Mouse (Mus musculus): ENCODE measurements around the gene Gm20683. TPM values are rescaled to one million over a fixed set of nuclear protein-coding genes. Genes with fewer than 3 reads are reported as not detected.

Gene Gm20683
- polyA plus RNA-seq, 1 experiment from 2014 or later: 3.0 TPM

GRCm38 (mm10) chr17:25796211-25796771 lies 45.3 kb downstream of the Gm20683 start:
- Histone ChIP-seq H3K9ac (peak overlapping the region; percentile 65), H3K36me3 (0 out of 2 replicates have a peak, but pooled peaks cover 3% of the 10 kb centered on the region), H3K27me3 (peaks cover 4% of the 10 kb centered on the region), H3K4me3 (replicated peaks) (peak overlapping the region; percentile 67), H3K4me2 (peak overlapping the region; percentile 93), H3K27ac (peak overlapping the region; percentile 56), H3K4me1 (peaks cover 53% of the 10 kb centered on the region), H3K9me3 (replicated peaks) (no peaks in the 10 kb centered on the region)
- WGBS: 1% methylated on average over 37 of the region's 37 CpGs
- ATAC-seq (replicated peaks; ENCODE audit: low FRiP score): 0 out of 2 replicates have a peak, but pooled peaks have one; percentile 8

GRCm38 (mm10) chr17:25795609-25796092 lies 45.9 kb downstream of the Gm20683 start, which contains the start of gene AC134908.4:
Gene AC134908.4, minus strand, starts transcription at chr17:25795659.
- Histone ChIP-seq H3K4me2 (peak within 1 kb of the TSS; percentile 93), H3K27me3 (0 out of 2 replicates have a peak, but pooled peaks cover 3% of the 10 kb centered on the region), H3K4me1 (peaks cover 60% of the 10 kb centered on the region), H3K4me3 (replicated peaks) (peak within 1 kb of the TSS; percentile 67), H3K27ac (peak within 1 kb of the TSS; percentile 56), H3K9me3 (replicated peaks) (no peaks in the 10 kb centered on the region), H3K9ac (peak within 1 kb of the TSS; percentile 65), H3K36me3 (0 out of 2 replicates have a peak, but pooled peaks cover 5% of the 10 kb centered on the region)
- peak; percentile 34 for ATAC-seq (replicated peaks; ENCODE audit: low FRiP score)
- WGBS: 11% methylated on average over 6 of the region's 6 CpGs

- Histone ChIP-seq H3K36me3 (peaks cover 9% of the 10 kb centered on the region; the same call in 1 of the 2 replicates), H3K4me3 (replicated peaks) (peak overlapping the region; percentile 67), H3K27me3 (0 out of 2 replicates have a peak, but pooled peaks cover 3% of the 10 kb centered on the region), H3K27ac (peak overlapping the region; percentile 18; the same call in 1 of the 2 replicates), H3K4me1 (peaks cover 63% of the 10 kb centered on the region), H3K9me3 (replicated peaks) (no peaks in the 10 kb centered on the region), H3K9ac (no peak overlapping the region; the same call in 1 of the 2 replicates), H3K4me2 (peak overlapping the region; percentile 93)
- WGBS: 80% methylated on average over 17 of the region's 17 CpGs
- ATAC-seq (replicated peaks; ENCODE audit: low FRiP score): no peak
These were observed 46.6 kb downstream of the Gm20683 start for GRCm38 (mm10) chr17:25794998-25795397.

GRCm38 (mm10) chr17:25794197-25794596 lies 47.4 kb downstream of the Gm20683 start:
- H3K4me3 ChIP-seq (replicated peaks): no peak overlapping the region
- H3K4me2 ChIP-seq: 0 out of 2 replicates have a peak overlapping the region, but pooled peaks have one; percentile 1
- H3K9me3 ChIP-seq (replicated peaks): no peaks in the 10 kb centered on the region
- no peak for ATAC-seq (replicated peaks; ENCODE audit: low FRiP score)
- H3K27ac ChIP-seq: 0 out of 2 replicates have a peak overlapping the region, but pooled peaks have one; percentile 29
- H3K9ac ChIP-seq: no peak overlapping the region
- H3K36me3 ChIP-seq: peaks cover 17% of the 10 kb centered on the region
- peaks cover 63% of the 10 kb centered on the region for H3K4me1 ChIP-seq
- 78% methylated on average over 13 of the region's 13 CpGs for WGBS
- 0 out of 2 replicates have a peak, but pooled peaks cover 3% of the 10 kb centered on the region for H3K27me3 ChIP-seq

GRCm38 (mm10) chr17:25792615-25793014 lies 48.9 kb downstream of the Gm20683 start, which contains the start of gene Fam173a:
Gene Fam173a, minus strand, starts transcription at chr17:25792901.
- 0% methylated on average over 14 of the region's 14 CpGs for WGBS

GRCm38 (mm10) chr17:25791843-25792527 lies 49.6 kb downstream of the Gm20683 start:
- Histone ChIP-seq H3K9me3 (replicated peaks) (no peaks in the 10 kb centered on the region), H3K27ac (peak overlapping the region; percentile 98), H3K4me1 (peaks cover 55% of the 10 kb centered on the region), H3K9ac (peak overlapping the region; percentile 73), H3K4me3 (replicated peaks) (peak overlapping the region; percentile 78), H3K36me3 (peaks cover 38% of the 10 kb centered on the region), H3K27me3 (no peaks in the 10 kb centered on the region), H3K4me2 (peak overlapping the region; percentile 79)
- under 1% methylated on average over 45 of the region's 45 CpGs for WGBS
- peak; percentile 49 for ATAC-seq (replicated peaks; ENCODE audit: low FRiP score)

More at GRCm38 (mm10) chr17:25792615-25793014, 48.9 kb downstream of the Gm20683 start, which contains the start of gene Fam173a:
- Histone ChIP-seq H3K4me2 (peak within 1 kb of the TSS; percentile 79), H3K27ac (peak within 1 kb of the TSS; percentile 98), H3K4me1 (peaks cover 61% of the 10 kb centered on the region), H3K9ac (peak within 1 kb of the TSS; percentile 73), H3K36me3 (peaks cover 31% of the 10 kb centered on the region), H3K9me3 (replicated peaks) (no peaks in the 10 kb centered on the region), H3K27me3 (no peaks in the 10 kb centered on the region), H3K4me3 (replicated peaks) (peak within 1 kb of the TSS; percentile 78)
- ATAC-seq (replicated peaks; ENCODE audit: low FRiP score): peak; percentile 59; the same call in 1 of the 2 replicates

- 25% methylated on average over 19 of the region's 19 CpGs for WGBS
- no peak; the same call in 1 of the 2 replicates for ATAC-seq (replicated peaks; ENCODE audit: low FRiP score)
- peaks cover 40% of the 10 kb centered on the region for H3K36me3 ChIP-seq
These were observed 50.2 kb downstream of the Gm20683 start for GRCm38 (mm10) chr17:25791320-25791842.

GRCm38 (mm10) chr17:25786781-25787504 lies 54.6 kb downstream of the Gm20683 start:
- Histone ChIP-seq H3K9ac (no peak overlapping the region), H3K9me3 (replicated peaks) (no peaks in the 10 kb centered on the region), H3K27ac (no peak overlapping the region), H3K27me3 (no peaks in the 10 kb centered on the region), H3K4me1 (peaks cover 34% of the 10 kb centered on the region), H3K4me2 (no peak overlapping the region), H3K4me3 (replicated peaks) (no peak overlapping the region), H3K36me3 (peaks cover 57% of the 10 kb centered on the region)
- no peak for ATAC-seq (replicated peaks; ENCODE audit: low FRiP score)
- WGBS: 90% methylated on average over 9 of the region's 9 CpGs

More at GRCm38 (mm10) chr17:25791320-25791842, 50.2 kb downstream of the Gm20683 start:
- no peaks in the 10 kb centered on the region for H3K27me3 ChIP-seq
- peak overlapping the region; percentile 73 for H3K9ac ChIP-seq
- H3K27ac ChIP-seq: peak overlapping the region; percentile 98
- H3K4me3 ChIP-seq (replicated peaks): peak overlapping the region; percentile 78
- H3K4me1 ChIP-seq: peaks cover 54% of the 10 kb centered on the region
- H3K4me2 ChIP-seq: peak overlapping the region; percentile 79
- no peaks in the 10 kb centered on the region for H3K9me3 ChIP-seq (replicated peaks)

- WGBS: 83% methylated on average over 3 of the region's 3 CpGs
These were observed 55.3 kb downstream of the Gm20683 start, which contains the start of gene Ccdc78 for GRCm38 (mm10) chr17:25786280-25786679. Gene Ccdc78, plus strand, starts transcription at chr17:25786580.

GRCm38 (mm10) chr17:25785281-25785745 lies 56.2 kb downstream of the Gm20683 start, which contains the start of gene Haghl:
Gene Haghl, minus strand, starts transcription at chr17:25785673.
- Histone ChIP-seq H3K27me3 (no peaks in the 10 kb centered on the region), H3K27ac (peak within 1 kb of the TSS; percentile 96), H3K4me1 (peaks cover 20% of the 10 kb centered on the region), H3K4me3 (replicated peaks) (peak within 1 kb of the TSS; percentile 72), H3K9me3 (replicated peaks) (no peaks in the 10 kb centered on the region), H3K4me2 (peak within 1 kb of the TSS; percentile 67), H3K9ac (peak within 1 kb of the TSS; percentile 69), H3K36me3 (peaks cover 69% of the 10 kb centered on the region)
- under 1% methylated on average over 23 of the region's 23 CpGs for WGBS
- ATAC-seq (replicated peaks; ENCODE audit: low FRiP score): peak; percentile 86

More at GRCm38 (mm10) chr17:25786280-25786679, 55.3 kb downstream of the Gm20683 start, which contains the start of gene Ccdc78:
- Histone ChIP-seq H3K36me3 (peaks cover 64% of the 10 kb centered on the region), H3K27me3 (no peaks in the 10 kb centered on the region), H3K4me1 (peaks cover 29% of the 10 kb centered on the region), H3K4me3 (replicated peaks) (peak within 1 kb of the TSS; percentile 72), H3K9ac (peak within 1 kb of the TSS; percentile 69), H3K9me3 (replicated peaks) (no peaks in the 10 kb centered on the region), H3K27ac (peak within 1 kb of the TSS; percentile 96), H3K4me2 (peak within 1 kb of the TSS; percentile 67)
- ATAC-seq (replicated peaks; ENCODE audit: low FRiP score): no peak
